Mouse (Mus musculus): ENCODE measurements around the gene Arl3.

Gene Arl3

GRCm38 (mm10) chr19:46533525-46533924 is 39.5 kb downstream of the Arl3 start:
- DNase-seq (ENCODE audit: low read depth, low spot score): no peak

- no peak for DNase-seq (ENCODE audit: low read depth, low spot score)
Observed at GRCm38 (mm10) chr19:46533066-46533465, 39.9 kb downstream of the Arl3 start.

GRCm38 (mm10) chr19:46532031-46532688 is 40.8 kb downstream of the Arl3 start:
- DNase-seq (ENCODE audit: low read depth, low spot score): no peak

- DNase-seq (ENCODE audit: low read depth, low spot score): no peak
Observed at GRCm38 (mm10) chr19:46531071-46532030, 41.6 kb downstream of the Arl3 start.

GRCm38 (mm10) chr19:46530449-46530990 is 42.5 kb downstream of the Arl3 start:
- DNase-seq (ENCODE audit: low read depth, low spot score): no peak

- DNase-seq (ENCODE audit: low read depth, low spot score): no peak
Observed at GRCm38 (mm10) chr19:46529601-46530448, 43.2 kb downstream of the Arl3 start.

GRCm38 (mm10) chr19:46528529-46529213 is 44.3 kb downstream of the Arl3 start:
- DNase-seq (ENCODE audit: low read depth, low spot score): no peak

GRCm38 (mm10) chr19:46527632-46528528 is 45.1 kb downstream of the Arl3 start:
- no peak for DNase-seq (ENCODE audit: low read depth, low spot score)

- no peak for DNase-seq (ENCODE audit: low read depth, low spot score)
Observed at GRCm38 (mm10) chr19:46525691-46526631, 47.0 kb downstream of the Arl3 start.

GRCm38 (mm10) chr19:46524601-46525321 is 48.2 kb downstream of the Arl3 start:
- no peak for DNase-seq (ENCODE audit: low read depth, low spot score)

GRCm38 (mm10) chr19:46524152-46524544 is 48.9 kb downstream of the Arl3 start:
- DNase-seq (ENCODE audit: low read depth, low spot score): no peak

- no peak for DNase-seq (ENCODE audit: low read depth, low spot score)
Observed at GRCm38 (mm10) chr19:46523480-46524151, 49.4 kb downstream of the Arl3 start.

- no peak for DNase-seq (ENCODE audit: low read depth, low spot score)
Observed at GRCm38 (mm10) chr19:46523131-46523479, 49.9 kb downstream of the Arl3 start.

GRCm38 (mm10) chr19:46522433-46523044 is 50.5 kb downstream of the Arl3 start:
- DNase-seq (ENCODE audit: low read depth, low spot score): no peak

- no peak for DNase-seq (ENCODE audit: low read depth, low spot score)
Observed at GRCm38 (mm10) chr19:46521698-46522097, 51.3 kb downstream of the Arl3 start.

GRCm38 (mm10) chr19:46518828-46519621 is 54.0 kb downstream of the Arl3 start:
- DNase-seq (ENCODE audit: low read depth, low spot score): no peak
